Mouse (Mus musculus) heart, postnatal 10 days (tissue): ENCODE measurements around the gene Wdr81. TPM values are rescaled to one million over a fixed set of nuclear protein-coding genes. Genes with fewer than 3 reads are reported as not detected.

Source experiments
- DNase-seq, 2 experiments: peaks; one replicate each; pipeline ENCODE4 v3.0.0; 2021
- intact Hi-C: fragments of 180-260 bp; cut with DNase I; formaldehyde crosslinking; loops from one replicate; pipeline ENCODE4 v1.15.1; 2025
- microRNA-seq, 2 experiments: library from miRNA; unstranded; fragments of <30 nt; microRNA quantifications; one replicate each; pipeline ENCODE4 v1.2.0; 2022
- total RNA-seq, 2 experiments: library from RNA; stranded (reverse); gene quantifications; 2 replicates each; pipeline ENCODE4 v1.2.3; 2021

The Wdr81 gene
- total RNA-seq, 2 experiments from 2014 or later, result 7.8 to 8.3 TPM

DNA sequence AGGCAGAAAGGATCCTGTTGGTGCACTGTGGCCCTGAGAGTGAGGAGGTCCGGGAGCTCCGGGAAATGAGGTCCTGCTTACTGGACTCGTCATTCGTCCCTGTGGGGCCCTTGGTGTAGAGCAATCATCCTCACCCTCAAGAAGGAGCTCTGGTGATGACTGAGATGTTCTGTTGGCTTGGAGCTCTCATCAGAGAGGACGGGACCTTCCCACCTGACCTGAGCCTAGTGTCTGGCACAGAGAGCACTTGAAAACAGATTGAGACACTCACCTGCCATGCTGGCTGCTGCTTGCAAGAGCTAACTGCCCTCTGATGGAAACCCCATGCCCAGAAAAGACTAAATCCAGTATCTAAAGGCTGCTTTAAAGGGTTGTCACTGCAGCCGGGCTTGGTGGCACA is 49.7 kb downstream of the Wdr81 start:
- no peak for DNase-seq
- intact Hi-C loops, result loop anchor here (5.0 kb wide), 2 partner anchors 108 to 212 kb away; partner anchors contain the start of genes Dph1, Rilp, Rtn4rl1 and Scarf1

DNA sequence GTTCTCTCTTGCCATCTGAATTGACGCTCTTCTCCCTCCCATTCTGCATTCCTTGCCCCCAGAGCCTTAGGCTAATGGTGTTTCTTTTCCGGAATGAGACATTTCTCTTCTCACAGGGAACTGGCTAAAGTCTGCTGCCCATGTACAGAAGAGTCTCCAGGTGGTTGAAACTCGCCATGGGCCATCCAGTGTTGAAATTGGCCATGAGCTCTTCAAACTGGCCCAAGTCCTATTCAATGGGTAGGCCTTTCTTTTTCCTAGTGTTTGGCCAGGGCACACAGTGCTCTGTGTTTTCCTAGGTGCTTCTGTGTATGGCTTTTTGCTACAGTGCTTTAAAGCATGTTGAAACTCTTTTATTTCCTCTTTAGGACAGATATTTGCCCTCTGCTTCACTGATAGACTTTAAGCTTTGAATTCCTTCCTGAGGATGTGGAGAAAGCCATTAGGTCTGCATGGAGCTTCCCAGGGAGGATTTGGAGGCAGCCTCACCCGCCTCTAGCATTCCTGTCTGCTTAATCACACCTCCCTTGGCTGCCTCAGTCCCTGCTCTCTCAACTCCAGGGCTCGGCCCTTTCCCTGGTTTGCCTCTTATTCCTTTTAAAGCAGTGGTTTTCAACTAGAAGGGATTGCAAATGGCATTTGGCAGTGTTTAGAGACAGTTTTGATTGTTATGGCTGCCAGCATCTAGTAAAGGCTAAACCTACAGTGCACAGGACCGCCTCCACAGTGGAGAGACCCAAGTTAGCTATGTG is 51.0 kb downstream of the Wdr81 start:
- intact Hi-C loops, result loop anchor here (2.0 to 5.0 kb wide), 3 partner anchors 55 to 211 kb away; partner anchors contain the start of genes Dph1, Rilp, Rtn4rl1 and Scarf1
- DNase-seq, result peak; percentile 59 to 62

GRCm38 (mm10) chr11:75402271-75402690 is 52.2 kb downstream of the Wdr81 start:
- intact Hi-C loops, result loop anchor here (1.0 to 5.0 kb wide), 4 partner anchors 57 to 210 kb away; partner anchors contain the start of genes Dph1, Rilp, Rtn4rl1 and Scarf1

DNA sequence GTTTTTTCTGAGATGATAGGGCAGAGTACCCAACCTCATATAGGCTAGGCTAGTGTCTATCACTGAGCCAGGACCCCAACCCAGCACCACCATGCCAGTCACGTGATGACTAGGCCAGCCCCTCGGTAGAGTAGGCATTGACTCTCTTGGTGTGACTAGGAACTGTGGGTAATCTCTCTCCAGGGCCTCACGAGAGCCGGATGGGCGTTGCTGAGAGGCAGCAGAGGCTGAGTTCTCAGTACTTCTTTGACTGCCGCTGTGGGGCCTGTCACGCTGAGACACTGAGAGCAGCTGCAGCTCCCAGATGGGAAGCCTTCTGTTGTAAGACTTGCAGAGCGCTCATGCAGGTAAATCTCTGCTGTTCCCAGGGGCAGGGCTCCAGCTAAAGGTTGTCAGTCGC is 54.4 kb downstream of the Wdr81 start:
- intact Hi-C loops, result loop anchor here (5.0 kb wide), 2 partner anchors 112 to 208 kb away; partner anchors contain the start of genes Dph1, Rilp, Rtn4rl1 and Scarf1
- DNase-seq, result no peak

More at GRCm38 (mm10) chr11:75402271-75402690, 52.2 kb downstream of the Wdr81 start:
- DNase-seq, result peak; percentile 77 to 79

DNA sequence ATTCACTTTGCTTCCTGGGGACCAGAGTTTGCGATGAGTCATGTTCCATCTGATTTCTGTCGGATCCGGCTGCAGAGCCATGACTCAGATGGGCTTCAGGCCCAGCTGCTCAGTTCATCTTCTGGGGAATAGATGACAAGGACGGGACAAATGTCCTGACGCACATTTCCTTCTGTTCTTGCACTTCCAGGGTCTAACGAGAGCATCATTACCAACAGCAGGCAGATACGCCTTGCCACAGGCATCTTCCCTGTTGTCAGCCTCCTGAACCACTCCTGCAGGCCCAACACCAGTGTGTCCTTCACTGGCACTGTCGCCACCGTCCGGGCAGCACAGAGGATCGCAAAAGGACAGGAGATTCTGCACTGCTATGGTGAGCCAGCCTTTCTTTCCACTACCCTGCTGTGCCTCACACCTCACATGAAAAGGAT is 55.1 kb downstream of the Wdr81 start:
- intact Hi-C loops, result loop anchor here (10.0 kb wide), 1 partner anchor 225 kb away; the partner anchor contains the start of gene Ovca2
- DNase-seq, result no peak

GRCm38 (mm10) chr11:75397452-75397851 is 57.1 kb downstream of the Wdr81 start:
- intact Hi-C loops, result loop anchor here (10.0 kb wide), 1 partner anchor 223 kb away; the partner anchor contains the start of gene Ovca2
- DNase-seq, result no peak

GRCm38 (mm10) chr11:75395611-75396010 is 58.9 kb downstream of the Wdr81 start:
- no peak for DNase-seq
- intact Hi-C loops, result loop anchor here (10.0 kb wide), 1 partner anchor 221 kb away; the partner anchor contains the start of gene Ovca2

Small RNA genes within 50 kb of the gene (microRNA-seq; reads per million reads assigned to microRNA genes)
- 7,292 to 13,124 reads per million in 2 experiments for gene Mir22

Other genes with a start within 250 kb of the Wdr81 start
- gene Rpa1, start 106.4 kb downstream of the Wdr81 start, total RNA-seq, result 10 to 100 TPM; 82.4 to 90.0 TPM
- gene Smyd4, start 106.3 kb downstream of the Wdr81 start, total RNA-seq, result 1 to 10 TPM; 4.9 to 7.4 TPM
- gene Serpinf1, start 32.0 kb downstream of the Wdr81 start, total RNA-seq, result 10 to 100 TPM; 23.6 to 29.0 TPM
- gene Serpinf2, start 15.1 kb downstream of the Wdr81 start, total RNA-seq, result not detected
- 1 to 10 TPM; 8.1 to 9.3 TPM for gene Tlcd2, start 7.0 kb upstream of the Wdr81 start, total RNA-seq
- gene Prpf8, start 32.1 kb upstream of the Wdr81 start, total RNA-seq, result 100 to 1,000 TPM; 103 to 109 TPM
- 10 to 100 TPM; 32.2 to 34.5 TPM for gene Rilp, start 55.4 kb upstream of the Wdr81 start, total RNA-seq
- gene Scarf1, start 58.8 kb upstream of the Wdr81 start, total RNA-seq, result 10 to 100 TPM; 15.9 to 17.8 TPM
- 10 to 100 TPM; 14.2 to 17.3 TPM for gene Slc43a2, start 77.0 kb upstream of the Wdr81 start, total RNA-seq
- gene Pitpna, start 133.4 kb upstream of the Wdr81 start, total RNA-seq, result 100 to 1,000 TPM; 146 to 150 TPM
- gene Inpp5k, start 176.3 kb upstream of the Wdr81 start, total RNA-seq, result 10 to 100 TPM; 35.4 to 37.3 TPM
- 100 to 1,000 TPM; 151 to 153 TPM for gene Myo1c, start 195.8 kb upstream of the Wdr81 start, total RNA-seq
- 100 to 1,000 TPM; 108 to 112 TPM for gene Crk, start 224.5 kb upstream of the Wdr81 start, total RNA-seq